Mouse (Mus musculus) hindbrain, embryonic 15.5 days (tissue): Measurements from ENCODE around the gene Rps8. TPM values are rescaled to one million over a fixed set of nuclear protein-coding genes. Genes with fewer than 3 reads are reported as not detected.
A peak's percentile ranks its signal among the peaks of the same experiment; 100 is the strongest.

Source experiments
- ATAC-seq: fragments of 200-750 bp; cut with Nextera tagmentation; 2 replicates; pipeline ENCODE4 v1.8.0; 2017; ENCODE audit warnings: low read depth, moderate number of reproducible peaks, moderate TSS enrichment; ENCODE audit not compliant: low FRiP score
- H3K27ac ChIP-seq: fragments of 300-500 bp; sonication (generic); replicated peaks from 2 replicates; pipeline ENCODE4 v1.5.1; 2015; ENCODE audit warnings: mild to moderate bottlenecking, inconsistent platforms
- H3K27me3 ChIP-seq: fragments of 300-500 bp; sonication (generic); 2 replicates; pipeline ENCODE4 v1.6.1; 2015; ENCODE audit warnings: control low read depth, inconsistent platforms
- H3K36me3 ChIP-seq: fragments of 300-500 bp; sonication (generic); 2 replicates; pipeline ENCODE4 v1.6.1; 2015; ENCODE audit warnings: control low read depth, inconsistent platforms
- H3K4me1 ChIP-seq: fragments of 300-500 bp; sonication (generic); replicated peaks from 2 replicates; pipeline ENCODE4 v1.6.1; 2015; ENCODE audit warnings: control low read depth, inconsistent platforms
- H3K4me2 ChIP-seq: fragments of 300-500 bp; sonication (generic); 2 replicates; pipeline ENCODE4 v1.6.1; 2015; ENCODE audit warnings: moderate library complexity, mild to moderate bottlenecking, inconsistent platforms
- H3K4me3 ChIP-seq: fragments of 300-500 bp; sonication (generic); 2 replicates; pipeline ENCODE4 v1.5.1; 2015; ENCODE audit warnings: mild to moderate bottlenecking, inconsistent platforms
- H3K9ac ChIP-seq: fragments of 300-500 bp; sonication (generic); 2 replicates; pipeline ENCODE4 v1.6.1; 2015; ENCODE audit warnings: inconsistent platforms
- H3K9me3 ChIP-seq: fragments of 300-500 bp; sonication (generic); 2 replicates; pipeline ENCODE4 v1.6.1; 2016; ENCODE audit warnings: control low read depth, inconsistent platforms
- whole genome bisulfite sequencing: fragments of 180-500 bp; shearing (Covaris S2); methylation state at CpG from one replicate; pipeline ENCODE4 v1.1.7; 2015; 5-methylcytosine and 5-hydroxymethylcytosine counted together
- polyA plus RNA-seq: library from polyadenylated mRNA; unstranded; fragments of >200 nt; fragmentation: Nextera tagmentation; extraction: Ambion mirVana; gene quantifications from 2 replicates; pipeline ENCODE4 v1.2.1, GENCODE M21; 2015

Gene Rps8
- polyA plus RNA-seq, 1 experiment from 2014 or later, result 468 TPM

DNA sequence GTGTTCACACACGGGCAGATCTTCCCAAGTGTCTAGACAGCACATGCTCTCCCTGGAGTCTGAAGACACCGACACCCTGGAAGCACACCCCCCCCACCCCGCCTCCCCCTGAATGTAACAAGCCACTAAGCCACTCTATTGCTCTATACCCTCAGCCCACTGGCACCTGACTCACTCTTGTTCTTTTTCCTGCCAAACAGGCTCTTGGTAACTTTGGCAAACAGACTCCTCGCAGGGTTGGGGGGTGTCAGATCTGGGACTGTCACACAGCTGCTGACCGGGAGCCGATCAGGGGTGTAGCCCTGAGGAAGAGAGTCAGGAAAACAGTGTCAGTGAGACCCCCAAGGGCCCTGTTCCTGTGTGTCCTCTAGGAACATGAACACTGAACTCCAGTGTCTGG, 24.8 kb downstream of the Rps8 start:
- H3K4me3 ChIP-seq, result peak overlapping the region; percentile 91; the same call in 1 of the 2 replicates
- H3K27me3 ChIP-seq, result no peaks in the 10 kb centered on the region
- 36% methylated on average over 6 of the region's 6 CpGs for WGBS
- peaks cover 36% of the 10 kb centered on the region for H3K4me1 ChIP-seq
- ATAC-seq, result no peak
- H3K36me3 ChIP-seq, result peaks cover 26% of the 10 kb centered on the region
- no peak overlapping the region for H3K9ac ChIP-seq
- H3K9me3 ChIP-seq, result no peaks in the 10 kb centered on the region
- H3K27ac ChIP-seq, result no peak overlapping the region
- peak overlapping the region; percentile 81; the same call in 1 of the 2 replicates for H3K4me2 ChIP-seq

DNA sequence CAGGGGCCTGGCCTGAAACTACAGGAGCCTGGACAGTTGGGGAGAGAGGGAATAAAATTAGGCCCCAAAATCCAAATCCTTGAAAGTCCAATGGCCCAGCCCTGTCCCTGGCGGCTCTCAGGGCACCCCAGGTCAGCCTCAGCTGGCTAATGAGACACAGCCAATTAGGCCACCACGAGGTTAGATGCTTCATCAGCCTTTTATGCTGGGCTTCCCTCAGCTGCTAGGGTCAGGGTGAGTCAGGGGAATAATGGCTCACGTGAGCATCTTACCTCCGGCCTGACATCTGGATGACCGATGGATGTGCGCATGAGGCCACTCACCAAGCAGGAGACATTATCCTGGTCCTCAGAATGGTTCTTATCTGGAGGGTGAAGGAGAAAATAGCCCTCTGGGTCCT, 25.3 kb downstream of the Rps8 start:
- WGBS, result 35% methylated on average over 6 of the region's 6 CpGs

DNA sequence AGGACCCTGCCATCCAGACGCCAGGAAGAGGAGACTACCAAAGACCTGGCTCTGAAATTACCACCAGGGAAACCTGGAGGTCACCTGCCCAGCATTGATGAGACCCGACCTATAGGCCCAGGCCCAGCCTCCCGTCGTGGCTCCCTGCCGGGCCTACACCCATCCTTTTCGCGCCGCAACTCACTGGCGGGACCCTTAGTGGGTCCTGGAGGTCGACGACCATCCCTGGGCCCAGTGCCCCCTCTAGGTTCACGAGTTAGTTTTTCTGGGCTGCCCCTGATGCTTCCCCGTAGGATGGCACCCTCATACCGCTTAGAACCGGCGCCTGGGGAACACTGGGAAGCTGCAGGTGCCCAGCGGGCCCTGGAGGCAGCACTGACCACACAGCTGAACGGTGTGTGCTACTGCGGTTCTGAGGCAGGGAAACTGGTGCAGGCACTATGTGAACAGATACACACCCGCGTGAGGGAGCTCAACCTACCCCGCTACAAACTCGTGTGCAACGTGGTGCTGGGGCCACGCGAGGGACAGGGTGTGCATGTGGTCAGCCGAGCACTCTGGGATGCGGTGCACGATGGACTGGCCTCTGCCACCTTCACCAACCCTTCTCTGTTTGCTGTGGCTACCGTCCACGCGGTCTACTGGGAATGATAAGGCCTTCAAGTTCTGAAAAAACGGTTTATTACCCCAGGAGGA, 27.9 kb downstream of the Rps8 start:
- H3K4me1 ChIP-seq, result peaks cover 45% of the 10 kb centered on the region
- no peak overlapping the region for H3K9ac ChIP-seq

More for the DNA sequence above, 25.3 kb downstream of the Rps8 start:
- Histone ChIP-seq H3K9ac (no peak overlapping the region), H3K36me3 (peaks cover 26% of the 10 kb centered on the region), H3K4me2 (no peak overlapping the region), H3K4me3 (no peak overlapping the region), H3K4me1 (peaks cover 39% of the 10 kb centered on the region), H3K27ac (no peak overlapping the region), H3K9me3 (no peaks in the 10 kb centered on the region), H3K27me3 (no peaks in the 10 kb centered on the region)
- ATAC-seq, result no peak

DNA sequence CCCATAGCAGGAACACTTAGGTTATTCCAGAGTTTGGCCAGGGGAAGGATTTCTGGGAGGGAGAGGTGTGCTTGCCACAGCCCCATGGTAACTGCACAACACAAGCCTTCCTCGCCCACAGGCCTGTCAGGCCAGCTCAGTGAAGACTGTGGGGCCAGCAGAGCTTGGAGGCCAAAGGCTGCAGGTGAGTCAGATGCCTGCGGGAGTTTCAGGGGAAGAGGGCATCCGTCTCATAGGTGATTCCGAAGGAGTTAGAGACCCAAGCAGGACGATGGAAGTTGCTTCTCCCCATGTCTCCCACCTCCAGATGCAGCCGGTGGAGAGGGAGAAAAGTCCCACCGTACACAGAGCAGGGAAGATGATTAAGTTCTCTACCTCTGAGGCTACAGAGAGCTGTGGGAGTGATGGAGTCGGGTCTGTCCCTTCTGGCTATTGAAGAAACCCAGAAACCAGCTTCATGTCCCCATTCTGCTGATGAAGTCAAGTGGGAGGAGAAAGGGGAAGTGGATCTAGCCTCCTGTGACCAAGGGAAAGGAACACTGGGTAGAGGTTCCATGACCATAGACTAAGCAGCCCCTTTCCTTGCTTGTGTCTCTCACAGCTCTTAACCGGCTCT, 29.3 kb downstream of the Rps8 start, which contains the start of gene Tctex1d4:
TSS of gene Tctex1d4 (plus strand) at position 120 of the 616 bp plus-strand sequence.
- H3K9me3 ChIP-seq, result no peaks in the 10 kb centered on the region
- H3K36me3 ChIP-seq, result peaks cover 26% of the 10 kb centered on the region
- no peak within 1 kb of the TSS for H3K9ac ChIP-seq
- H3K27me3 ChIP-seq, result no peaks in the 10 kb centered on the region
- H3K4me3 ChIP-seq, result no peak within 1 kb of the TSS
- H3K4me1 ChIP-seq, result peaks cover 31% of the 10 kb centered on the region
- WGBS, result 83% methylated on average over 9 of the region's 9 CpGs
- ATAC-seq, result no peak
- H3K4me2 ChIP-seq, result no peak within 1 kb of the TSS
- H3K27ac ChIP-seq, result peak within 1 kb of the TSS; percentile 71

More for the DNA sequence above, 27.9 kb downstream of the Rps8 start:
- no peaks in the 10 kb centered on the region for H3K9me3 ChIP-seq
- no peak for ATAC-seq
- no peak overlapping the region for H3K27ac ChIP-seq
- H3K4me3 ChIP-seq, result no peak overlapping the region
- WGBS, result 91% methylated on average over 33 of the region's 33 CpGs
- no peak overlapping the region for H3K4me2 ChIP-seq
- H3K36me3 ChIP-seq, result peaks cover 26% of the 10 kb centered on the region
- H3K27me3 ChIP-seq, result no peaks in the 10 kb centered on the region

DNA sequence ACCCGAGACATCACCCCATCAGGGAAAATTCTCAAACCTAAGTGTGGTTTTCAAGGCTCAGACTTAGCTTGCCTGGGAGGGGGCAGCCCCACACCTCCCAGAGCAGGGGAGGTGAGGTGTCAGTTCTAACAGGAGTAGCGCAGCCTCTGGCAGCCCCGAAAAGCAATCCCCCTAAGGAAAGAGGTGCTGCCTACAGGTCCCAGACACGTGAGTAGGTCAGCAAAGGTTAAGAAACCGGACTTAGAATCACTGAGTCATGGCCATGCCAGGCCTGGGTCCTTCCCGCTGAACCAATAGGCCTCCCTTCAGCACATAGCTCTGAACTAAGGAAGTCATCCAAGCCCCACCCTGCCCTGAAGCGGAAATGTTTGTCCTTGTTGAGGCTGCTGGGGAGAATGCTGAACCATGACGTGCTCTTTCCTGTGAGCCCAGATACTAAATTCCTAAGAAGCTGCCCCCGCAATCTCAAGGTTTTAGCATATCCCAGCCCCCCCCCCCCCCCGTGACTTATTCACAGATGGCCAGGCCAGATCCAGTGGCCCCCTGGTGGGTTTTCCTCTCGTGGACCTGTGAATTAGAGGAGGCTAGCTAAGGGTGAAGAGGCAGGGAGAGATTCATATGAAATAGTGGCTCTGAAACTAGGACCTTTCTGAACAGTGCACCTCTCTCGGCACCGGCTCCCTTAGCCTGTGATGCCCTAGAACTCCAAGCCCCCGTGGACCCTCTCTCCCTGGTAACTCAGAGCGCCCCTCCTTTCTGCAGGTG, 30.0 kb downstream of the Rps8 start:
- Histone ChIP-seq H3K36me3 (peaks cover 26% of the 10 kb centered on the region), H3K4me2 (no peak overlapping the region), H3K4me1 (peaks cover 29% of the 10 kb centered on the region), H3K27ac (peak overlapping the region; percentile 71), H3K27me3 (no peaks in the 10 kb centered on the region), H3K9me3 (no peaks in the 10 kb centered on the region), H3K4me3 (no peak overlapping the region), H3K9ac (no peak overlapping the region)
- ATAC-seq, result no peak
- 50% methylated on average over 15 of the region's 15 CpGs for WGBS

DNA sequence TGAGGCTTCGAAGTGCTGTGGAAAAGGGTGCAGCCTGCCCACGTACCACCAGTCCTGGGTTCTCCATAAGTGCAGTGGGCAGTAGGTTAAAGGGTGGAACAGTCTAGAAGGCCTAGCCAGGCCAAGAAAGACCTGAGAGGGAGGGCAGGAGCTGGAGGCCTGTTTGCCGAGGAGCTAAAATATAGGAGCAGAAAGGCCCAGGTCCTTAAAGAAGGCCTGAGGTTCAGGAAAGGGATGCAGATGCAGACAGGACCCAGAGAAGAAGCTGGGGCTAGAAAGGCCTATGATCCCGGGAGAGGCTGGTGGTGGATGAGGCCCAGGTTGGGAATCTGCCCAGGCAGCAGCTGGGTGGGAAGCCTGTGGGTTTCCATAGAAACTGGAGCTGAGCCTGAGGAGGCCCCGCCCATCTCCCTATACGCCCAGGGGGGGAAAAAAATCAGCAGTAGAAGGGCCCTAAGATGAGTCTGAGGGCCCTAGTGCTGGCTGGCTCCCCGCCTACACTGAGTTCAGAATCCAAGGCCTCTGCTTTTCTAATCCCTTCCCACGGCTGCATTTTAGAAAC, 30.6 kb downstream of the Rps8 start, which contains the start of gene Btbd19:
TSS of gene Btbd19 (minus strand) at position 378 of the 562 bp plus-strand sequence.
- Histone ChIP-seq H3K27me3 (no peaks in the 10 kb centered on the region), H3K36me3 (peaks cover 20% of the 10 kb centered on the region), H3K9ac (peak within 1 kb of the TSS; percentile 35; the same call in 1 of the 2 replicates), H3K4me2 (0 out of 2 replicates have a peak within 1 kb of the TSS, but pooled peaks have one; percentile 7), H3K4me1 (peaks cover 27% of the 10 kb centered on the region), H3K27ac (peak within 1 kb of the TSS; percentile 71), H3K4me3 (no peak within 1 kb of the TSS), H3K9me3 (no peaks in the 10 kb centered on the region)
- WGBS, result 33% methylated on average over 8 of the region's 8 CpGs
- 0 out of 2 replicates have a peak, but pooled peaks have one; percentile 16 for ATAC-seq

DNA sequence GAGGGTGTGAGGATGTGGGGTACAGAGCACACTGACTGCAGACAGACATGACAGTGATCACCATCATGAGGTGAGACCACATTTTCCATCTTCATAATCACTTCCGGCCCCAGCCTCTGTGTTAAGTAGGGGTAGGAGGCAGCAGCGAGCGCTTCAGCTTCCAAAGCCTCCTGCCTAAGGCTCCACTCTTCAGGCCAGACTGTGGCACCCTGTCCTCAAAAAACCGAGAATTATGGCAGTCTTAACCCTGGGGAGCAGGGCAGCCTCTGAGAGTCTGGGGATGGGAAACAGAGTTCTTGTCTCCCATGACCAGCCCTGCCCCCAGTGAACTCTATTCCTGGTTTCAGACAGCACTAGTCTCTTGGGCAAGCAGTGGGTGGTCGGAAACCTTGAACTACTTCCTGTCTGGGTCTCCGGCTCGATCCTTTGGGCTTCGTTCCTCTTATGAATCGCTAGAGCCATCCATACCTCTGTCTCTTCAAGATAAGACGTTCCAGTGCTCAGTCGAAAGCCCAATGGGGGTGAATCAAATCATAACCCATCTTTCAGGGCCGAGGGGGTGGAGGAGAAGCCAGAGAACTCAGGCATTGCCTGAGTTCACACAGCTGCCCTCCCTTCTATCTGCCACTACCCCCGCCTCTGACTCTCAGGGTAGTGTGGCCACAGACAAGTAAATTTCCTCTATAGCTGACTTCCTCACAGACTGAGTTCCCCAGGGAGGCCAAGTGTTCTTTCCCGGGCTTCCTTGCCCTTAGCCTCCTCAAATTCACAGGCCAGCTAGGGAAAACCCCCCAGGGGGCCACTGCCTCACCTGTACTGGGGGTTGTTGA, 31.3 kb downstream of the Rps8 start:
- peak overlapping the region; percentile 71 for H3K27ac ChIP-seq
- WGBS, result 71% methylated on average over 14 of the region's 14 CpGs
- no peaks in the 10 kb centered on the region for H3K27me3 ChIP-seq
- peaks cover 15% of the 10 kb centered on the region for H3K36me3 ChIP-seq
- no peak overlapping the region for H3K4me3 ChIP-seq
- peaks cover 29% of the 10 kb centered on the region for H3K4me1 ChIP-seq
- ATAC-seq, result no peak
- 0 out of 2 replicates have a peak overlapping the region, but pooled peaks have one; percentile 7 for H3K4me2 ChIP-seq
- no peaks in the 10 kb centered on the region for H3K9me3 ChIP-seq
- peak overlapping the region; percentile 35; the same call in 1 of the 2 replicates for H3K9ac ChIP-seq

DNA sequence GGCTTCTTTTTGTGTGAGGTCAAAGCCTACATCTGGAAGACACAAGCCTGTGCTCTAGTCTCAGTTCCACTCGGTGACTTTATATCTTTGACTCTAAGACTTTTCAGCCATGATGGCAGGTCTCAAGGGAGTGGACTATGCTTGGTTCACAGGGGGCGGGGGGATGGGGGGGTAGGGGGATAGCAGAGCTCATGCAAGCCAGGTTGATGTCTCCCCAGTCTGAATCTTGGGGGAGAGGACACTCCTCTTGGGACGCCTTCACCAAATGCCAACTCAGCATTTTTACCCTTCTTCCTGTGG, 31.9 kb downstream of the Rps8 start:
- Histone ChIP-seq H3K4me2 (no peak overlapping the region), H3K4me1 (peaks cover 32% of the 10 kb centered on the region), H3K4me3 (no peak overlapping the region), H3K36me3 (peaks cover 14% of the 10 kb centered on the region), H3K27me3 (no peaks in the 10 kb centered on the region), H3K9me3 (no peaks in the 10 kb centered on the region), H3K9ac (no peak overlapping the region), H3K27ac (no peak overlapping the region)
- no peak for ATAC-seq
- 94% methylated on average over 3 of the region's 3 CpGs for WGBS

DNA sequence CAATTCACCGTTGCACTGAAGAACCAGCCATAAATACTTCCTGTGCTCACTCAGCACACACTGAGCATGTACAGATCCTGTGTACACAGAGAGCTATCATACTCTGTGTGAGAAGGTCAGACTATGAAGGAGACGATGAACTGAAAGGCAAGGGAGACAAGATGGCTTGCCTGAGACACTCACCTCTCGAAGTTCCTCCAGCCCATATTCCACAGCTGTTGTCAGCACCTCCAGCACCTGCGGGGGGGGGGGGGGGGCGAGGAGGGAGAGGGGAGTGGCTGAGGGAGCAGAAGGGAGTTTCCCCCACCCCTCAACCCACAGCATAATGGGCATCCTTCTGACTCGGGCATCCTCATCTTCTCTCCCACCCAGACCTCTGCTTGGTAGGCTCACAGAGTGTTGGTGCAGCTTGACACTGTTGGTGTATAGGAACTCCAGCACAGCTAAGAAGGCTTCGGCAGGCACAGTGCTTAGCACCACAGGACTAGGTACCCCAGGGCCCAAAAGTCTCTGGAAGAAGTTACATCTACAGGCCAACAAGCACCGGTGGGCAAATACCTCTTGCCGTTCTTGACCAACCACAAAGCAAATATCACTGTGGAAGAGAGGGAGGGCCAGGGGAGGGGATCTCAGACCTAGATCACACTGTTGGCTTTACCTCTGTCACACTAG, 32.4 kb downstream of the Rps8 start:
- Histone ChIP-seq H3K27me3 (no peaks in the 10 kb centered on the region), H3K4me3 (no peak overlapping the region), H3K4me1 (peaks cover 32% of the 10 kb centered on the region), H3K4me2 (no peak overlapping the region), H3K9ac (no peak overlapping the region), H3K9me3 (no peaks in the 10 kb centered on the region), H3K36me3 (peaks cover 10% of the 10 kb centered on the region), H3K27ac (no peak overlapping the region)
- ATAC-seq, result no peak
- whole genome bisulfite sequencing, result 89% methylated on average over 7 of the region's 9 CpGs

DNA sequence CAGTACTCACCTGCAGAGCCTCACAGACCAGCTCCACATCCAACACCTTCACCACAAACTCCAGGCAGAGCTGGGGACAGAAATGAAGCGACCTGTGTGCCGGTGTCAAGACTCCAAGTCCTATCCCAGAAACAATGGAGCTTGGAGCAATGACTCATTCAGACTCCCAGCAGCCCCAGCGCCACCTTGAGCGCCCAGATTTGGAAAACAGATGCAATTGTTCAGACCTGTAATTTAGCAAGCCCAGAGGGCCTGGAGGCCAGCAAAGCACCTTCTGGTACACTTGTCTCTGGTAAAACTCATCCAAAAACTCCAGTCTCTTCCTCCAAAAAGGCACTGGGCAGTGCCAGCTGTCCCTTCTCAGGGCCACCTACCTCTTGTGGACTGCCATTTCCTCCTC, 33.8 kb downstream of the Rps8 start:
- no peaks in the 10 kb centered on the region for H3K27me3 ChIP-seq
- H3K4me1 ChIP-seq, result peaks cover 32% of the 10 kb centered on the region
- no peak overlapping the region for H3K27ac ChIP-seq
- no peaks in the 10 kb centered on the region for H3K9me3 ChIP-seq
- H3K36me3 ChIP-seq, result no peaks in the 10 kb centered on the region
- H3K9ac ChIP-seq, result no peak overlapping the region
- H3K4me2 ChIP-seq, result no peak overlapping the region
- no peak overlapping the region for H3K4me3 ChIP-seq
- no peak for ATAC-seq
- WGBS, result 87% methylated on average over 4 of the region's 4 CpGs
